33 mouse cellular contexts compared by ENCODE assay signal in genomic region chrX:101764621-101765020, GRCm38 (mm10). TPM values are rescaled to one million over a fixed set of nuclear protein-coding genes. Genes with fewer than 3 reads are reported as not detected.
DNase-seq lines count a peak whose midpoint lies in the region; ATAC-seq and TF ChIP-seq lines count a peak whose summit lies in the region.
"Had no signal": no experiment of that assay in that cellular context is flagged by ENCODE, and none has a peak within 500 bp of the region (broad histone marks: within the 10 kb centered on the region; RNA-seq: fewer than 3 reads in every experiment).

No protein-coding gene starts in this region.

- no peaks in the 10 kb centered on the region for H3K27me3 ChIP-seq in liver, adult 2 months (ENCODE audit: control insufficient read depth, insufficient read depth, low read length)
- H3K27me3 ChIP-seq: forebrain, embryonic 15.5 days; hindbrain, embryonic 15.5 days had no signal

- no peaks in the 10 kb centered on the region for H3K36me3 ChIP-seq in liver, adult 2 months (ENCODE audit: control insufficient read depth, insufficient read depth, low read length)
- H3K36me3 ChIP-seq: embryonic facial prominence, embryonic 10.5 days; embryonic facial prominence, embryonic 13.5 days; forebrain, embryonic 12.5 days; forebrain, embryonic 15.5 days; hindbrain, embryonic 12.5 days; hindbrain, embryonic 15.5 days had no signal

- no peak overlapping the region for H3K9ac ChIP-seq in liver, adult 2 months (ENCODE audit: low read depth, low read length)
- H3K9ac ChIP-seq: embryonic facial prominence, embryonic 13.5 days; forebrain, embryonic 12.5 days; forebrain, embryonic 15.5 days; hindbrain, embryonic 12.5 days; hindbrain, embryonic 15.5 days had no signal

- H3K4me1 ChIP-seq in liver, adult 2 months (ENCODE audit: control insufficient read depth, insufficient read depth, low read length) = no peaks in the 10 kb centered on the region
- H3K4me1 ChIP-seq: embryonic facial prominence, embryonic 10.5 days; embryonic facial prominence, embryonic 13.5 days; forebrain, embryonic 12.5 days; forebrain, embryonic 15.5 days; hindbrain, embryonic 12.5 days; hindbrain, embryonic 15.5 days had no signal

- no peaks in the 10 kb centered on the region for H3K79me2 ChIP-seq in liver, adult 2 months (ENCODE audit: control insufficient read depth, insufficient read depth, low read length)

- H3K27ac ChIP-seq in liver, adult 2 months (replicated peaks; ENCODE audit: insufficient read depth, low read depth, low read length) = no peak overlapping the region
- H3K27ac ChIP-seq: embryonic facial prominence, embryonic 10.5 days; embryonic facial prominence, embryonic 13.5 days; forebrain, embryonic 12.5 days; forebrain, embryonic 15.5 days; hindbrain, embryonic 12.5 days; hindbrain, embryonic 15.5 days had no signal

- no peak for TF ChIP-seq CTCF in liver, adult 2 months (IDR thresholded peaks at IDR 0.05; ENCODE audit: low read depth, low read length)

- TF ChIP-seq POLR2A in liver, adult 2 months (IDR thresholded peaks at IDR 0.05; ENCODE audit: extremely low read depth, insufficient read depth, low read length) = no peak

- DNase-seq in liver, adult 2 months (ENCODE audit: extremely low read depth, low read depth, low spot score) = peak; percentile 18
- DNase-seq in liver = no peak
- no peak for DNase-seq in ovary, postnatal 36 days (ENCODE audit: low spot score)
- no peak for DNase-seq in cerebellum, adult 11 months
- DNase-seq: adrenal gland, adult 8-10 months; adrenal gland, postnatal 36 days; cerebellum, adult 11-12 months; cerebellum, adult 8-10 months; cerebellum, postnatal 10 days; cerebellum, postnatal 36 days; embryo, embryonic 11 days; gastrocnemius, postnatal 36 days; heart, adult 11 months had no signal

- 53% methylated on average over 5 of the region's 5 CpGs for WGBS in liver, adult 2 months

- peak; percentile 61 for ATAC-seq in CD4-positive, CD25-positive, alpha-beta regulatory T cell, adult 4 months
- peak; percentile 20 for ATAC-seq in inflammation-experienced regulatory T-cells, adult 6 months
- no peak for ATAC-seq in megakaryocyte, adult 5-6 weeks (ENCODE audit: poor library complexity, severe bottlenecking)
- ATAC-seq: forebrain, embryonic 15.5 days; intestine, embryonic 16.5 days had no signal

- no peak overlapping the region for H3K4me3 ChIP-seq in liver, adult 2 months (ENCODE audit: insufficient read depth, low read depth, low read length)
- H3K4me3 ChIP-seq: embryonic facial prominence, embryonic 10.5 days; embryonic facial prominence, embryonic 13.5 days; erythroblast, embryonic 14.5 days; forebrain, embryonic 12.5 days; forebrain, embryonic 15.5 days; hindbrain, embryonic 12.5 days; hindbrain, embryonic 15.5 days had no signal

RNA-seq across cellular contexts. Expression of gene Gm4779, which starts 29.6 kb away (rescaled TPM):
- total RNA-seq in liver, adult 2 months (2014; rRNA removed) = not detected in 2 replicates
- not detected in 2 replicates for polyA plus RNA-seq in liver, adult 2 months (2012; rRNA removed)
- 1 to 10 TPM in 1 of 2 experiments, not detected in 1; 1.4 TPM for polyA plus RNA-seq in CD4-positive, CD25-positive, alpha-beta regulatory T cell, adult 4 months (2017; shearing (Covaris generic))
- under 1 TPM in 1 of 3 experiments, not detected in 2; 0.74 TPM for polyA plus RNA-seq in inflammation-experienced regulatory T-cells, adult 6 months (2017; shearing (Covaris generic))
- 0.71 TPM in 1 of 2 replicates, not detected in the other for total RNA-seq in megakaryocyte, adult 5-6 weeks (2015)
- total RNA-seq in megakaryocyte, adult 5-6 weeks (2017) = not detected in 2 replicates
- total RNA-seq: adrenal gland, adult 8-10 months; adrenal gland, postnatal 36 days; gastrocnemius, adult 8-10 months; gastrocnemius, postnatal 36 days; heart, adult 8-10 months; heart, postnatal 25 days; hematopoietic stem cell, adult 5-6 weeks; MEL had no signal
- polyA plus RNA-seq: C2C12; embryonic facial prominence, embryonic 13.5 days; erythroblast, embryonic 14.5 days; forebrain, embryonic 12.5 days; heart, embryonic 14.5 days; hindbrain, embryonic 12.5 days; hindbrain, embryonic 15.5 days had no signal

RNA-seq across cellular contexts. Expression of gene 8030474K03Rik, which starts 29.8 kb away (rescaled TPM):
- not detected in 2 replicates for total RNA-seq in liver, adult 2 months (2014; rRNA removed)
- not detected in 2 replicates for polyA plus RNA-seq in liver, adult 2 months (2012; rRNA removed)
- polyA plus RNA-seq in CD4-positive, CD25-positive, alpha-beta regulatory T cell, adult 4 months (2017; shearing (Covaris generic)) = 1 to 10 TPM in 1 of 2 experiments, not detected in 1; 2.6 TPM
- under 1 TPM in 1 of 3 experiments, not detected in 2; 0.94 TPM for polyA plus RNA-seq in inflammation-experienced regulatory T-cells, adult 6 months (2017; shearing (Covaris generic))
- not detected in 2 replicates for total RNA-seq in megakaryocyte, adult 5-6 weeks (2015)
- total RNA-seq in megakaryocyte, adult 5-6 weeks (2017) = 0.57 TPM in 1 of 2 replicates, not detected in the other
- total RNA-seq: adrenal gland, adult 8-10 months; adrenal gland, postnatal 36 days; gastrocnemius, adult 8-10 months; gastrocnemius, postnatal 36 days; heart, postnatal 25 days; hematopoietic stem cell, adult 5-6 weeks; MEL had no signal
- polyA plus RNA-seq: C2C12; cortical plate, adult 2 months; embryonic facial prominence, embryonic 10.5 days; embryonic facial prominence, embryonic 13.5 days; erythroblast, embryonic 14.5 days; forebrain, embryonic 12.5 days; forebrain, embryonic 15.5 days; heart, embryonic 11.5 days; heart, embryonic 14.5 days; hindbrain, embryonic 15.5 days had no signal

RNA-seq across cellular contexts. Expression of gene Cxcr3, which starts 30.6 kb away (rescaled TPM):
- 0.46 and 0.60 TPM in 2 replicates for total RNA-seq in liver, adult 2 months (2014; rRNA removed)
- polyA plus RNA-seq in liver, adult 2 months (2012; rRNA removed) = 1.8 and 2.7 TPM in 2 replicates
- polyA plus RNA-seq in CD4-positive, CD25-positive, alpha-beta regulatory T cell, adult 4 months (2017; shearing (Covaris generic)) = 100 to 1,000 TPM; 155 to 211 TPM
- 100 to 1,000 TPM; 176 to 419 (median 200) TPM for polyA plus RNA-seq in inflammation-experienced regulatory T-cells, adult 6 months (2017; shearing (Covaris generic))
- total RNA-seq in megakaryocyte, adult 5-6 weeks (2015) = 3.4 and 4.4 TPM in 2 replicates
- 4.1 TPM in 2 replicates for total RNA-seq in megakaryocyte, adult 5-6 weeks (2017)
- total RNA-seq: gastrocnemius, adult 8-10 months; gastrocnemius, postnatal 36 days; MEL had no signal
- polyA plus RNA-seq: C2C12; erythroblast, embryonic 14.5 days; heart, embryonic 11.5 days; hindbrain, embryonic 12.5 days; hindbrain, embryonic 15.5 days had no signal

Comparison
In these comparisons a context has a peak if more than half of its experiments do, and no peak if none do; other contexts are left out.
1. RNA of gene Cxcr3, which starts 30.6 kb away (polyA plus RNA-seq): 155 to 211 TPM in CD4-positive, CD25-positive, alpha-beta regulatory T cell, adult 4 months and 176 to 419 TPM in inflammation-experienced regulatory T-cells, adult 6 months; 1.8 to 2.7 TPM in liver, adult 2 months; every median in the first group is over 10 times any median in the second.